ENCODE assay signal across 8 mouse cellular contexts in genomic region chr10:18235402-18235747, GRCm38 (mm10). TPM values are rescaled to one million over a fixed set of nuclear protein-coding genes. Genes with fewer than 3 reads are reported as not detected.
DNase-seq lines count a peak whose midpoint lies in the region; ATAC-seq and TF ChIP-seq lines count a peak whose summit lies in the region.

No protein-coding gene starts in this region.

- no peak for TF ChIP-seq CTCF in E14TG2a.4 (conservative IDR thresholded peaks at IDR 0.05; ENCODE audit: low read length)

- 11% methylated on average over 14 of the region's 14 CpGs for WGBS in heart, embryonic 10.5 days
- WGBS in forebrain, embryonic 16.5 days, result 13% methylated on average over 14 of the region's 14 CpGs
- 12% methylated on average over 14 of the region's 14 CpGs for WGBS in liver, embryonic 16.5 days (ENCODE audit: insufficient replicate concordance)

- H3K4me2 ChIP-seq in forebrain, embryonic 16.5 days (ENCODE audit: low read length), result peak overlapping the region; percentile 60
- peak overlapping the region; percentile 87 for H3K4me2 ChIP-seq in liver, embryonic 16.5 days (ENCODE audit: low read depth, low read length)

- no peaks in the 10 kb centered on the region for H3K36me3 ChIP-seq in heart, embryonic 10.5 days
- peaks cover 3% of the 10 kb centered on the region; the same call in 1 of the 2 replicates for H3K36me3 ChIP-seq in E14TG2a.4 (ENCODE audit: insufficient read depth, low read length)
- no peaks in the 10 kb centered on the region for H3K36me3 ChIP-seq in forebrain, embryonic 16.5 days (ENCODE audit: control insufficient read depth, insufficient read depth)
- no peaks in the 10 kb centered on the region for H3K36me3 ChIP-seq in liver, embryonic 16.5 days (ENCODE audit: control insufficient read depth, insufficient read depth)

- intact Hi-C loops in left cerebral cortex, postnatal 10 days (cut with DNase I), result no loop called here

- no peaks in the 10 kb centered on the region for H3K9me3 ChIP-seq in heart, embryonic 10.5 days
- peaks cover 26% of the 10 kb centered on the region for H3K9me3 ChIP-seq in E14TG2a.4 (ENCODE audit: low read length)
- no peaks in the 10 kb centered on the region for H3K9me3 ChIP-seq in forebrain, embryonic 16.5 days (ENCODE audit: control insufficient read depth, low read length)
- no peaks in the 10 kb centered on the region for H3K9me3 ChIP-seq in liver, embryonic 16.5 days (replicated peaks; ENCODE audit: control insufficient read depth, low read length)

- peak; percentile 70 for ATAC-seq in forebrain, embryonic 16.5 days
- ATAC-seq in liver, embryonic 16.5 days (ENCODE audit: low read depth), result no peak

- peak overlapping the region; percentile 90 for H3K27ac ChIP-seq in heart, embryonic 10.5 days
- no peak overlapping the region for H3K27ac ChIP-seq in forebrain, embryonic 16.5 days (ENCODE audit: low read length)
- H3K27ac ChIP-seq in liver, embryonic 16.5 days (ENCODE audit: low read length), result no peak overlapping the region

- no peak for DNase-seq in heart, embryonic 10.5 days (ENCODE audit: low spot score)
- DNase-seq in heart, adult 11 months, result no peak
- DNase-seq in left cerebral cortex, postnatal 10 days (ENCODE audit: extremely low spot score in 1 of 2, low spot score in 2 of 2), result no peak
- no peak for DNase-seq in thymus, postnatal 36 days
- DNase-seq in spleen, postnatal 36 days (ENCODE audit: low spot score in 2 of 2), result no peak

- peak overlapping the region; percentile 59 for H3K9ac ChIP-seq in forebrain, embryonic 16.5 days (replicated peaks; ENCODE audit: low read depth, low read length)
- no peak overlapping the region for H3K9ac ChIP-seq in liver, embryonic 16.5 days (ENCODE audit: low read depth, low read length)

- no peaks in the 10 kb centered on the region for H3K4me1 ChIP-seq in heart, embryonic 10.5 days
- peaks cover 12% of the 10 kb centered on the region; the same call in 1 of the 2 replicates for H3K4me1 ChIP-seq in E14TG2a.4 (replicated peaks; ENCODE audit: low read depth, low read length)
- peaks cover 7% of the 10 kb centered on the region for H3K4me1 ChIP-seq in forebrain, embryonic 16.5 days (replicated peaks; ENCODE audit: control insufficient read depth, insufficient read depth, low read length)
- H3K4me1 ChIP-seq in liver, embryonic 16.5 days (ENCODE audit: control insufficient read depth, low read depth, low read length), result peaks cover 4% of the 10 kb centered on the region

- peak overlapping the region; percentile 75 for H3K4me3 ChIP-seq in heart, embryonic 10.5 days
- H3K4me3 ChIP-seq in E14TG2a.4 (replicated peaks; ENCODE audit: low read length), result peak overlapping the region; percentile 93
- H3K4me3 ChIP-seq in forebrain, embryonic 16.5 days (replicated peaks; ENCODE audit: low read length), result peak overlapping the region; percentile 61
- peak overlapping the region; percentile 87 for H3K4me3 ChIP-seq in liver, embryonic 16.5 days (ENCODE audit: low read depth, low read length)

- no peaks in the 10 kb centered on the region for H3K27me3 ChIP-seq in heart, embryonic 10.5 days (ENCODE audit: insufficient read depth, poor library complexity, severe bottlenecking)
- no peaks in the 10 kb centered on the region for H3K27me3 ChIP-seq in E14TG2a.4 (ENCODE audit: insufficient read depth, low read length)
- no peaks in the 10 kb centered on the region for H3K27me3 ChIP-seq in forebrain, embryonic 16.5 days (replicated peaks; ENCODE audit: control insufficient read depth, insufficient read depth, low read length)
- no peaks in the 10 kb centered on the region for H3K27me3 ChIP-seq in liver, embryonic 16.5 days (ENCODE audit: control insufficient read depth, insufficient read depth, low read depth, low read length)

RNA-seq across cellular contexts. Expression of gene Ccdc28a, which starts 0.6 kb away (rescaled TPM):
- polyA plus RNA-seq in heart, embryonic 10.5 days (2016; fragmentation: Nextera tagmentation; extraction: Ambion mirVana), result 7.7 and 8.0 TPM in 2 replicates
- polyA plus RNA-seq in forebrain, embryonic 16.5 days (2015; fragmentation: Nextera tagmentation; extraction: Ambion mirVana), result 7.8 and 9.6 TPM in 2 replicates
- 5.9 and 7.6 TPM in 2 replicates for polyA plus RNA-seq in liver, embryonic 16.5 days (2015; fragmentation: Nextera tagmentation; extraction: Ambion mirVana)
- 10 to 100 TPM; 10.1 to 10.2 TPM for total RNA-seq in left cerebral cortex, postnatal 10 days (2021)

RNA-seq across cellular contexts. Expression of gene Ect2l, which starts 24.7 kb away (rescaled TPM):
- polyA plus RNA-seq in heart, embryonic 10.5 days (2016; fragmentation: Nextera tagmentation; extraction: Ambion mirVana), result 0.21 and 0.34 TPM in 2 replicates
- 0.44 TPM in 1 of 2 replicates, not detected in the other for polyA plus RNA-seq in forebrain, embryonic 16.5 days (2015; fragmentation: Nextera tagmentation; extraction: Ambion mirVana)
- polyA plus RNA-seq in liver, embryonic 16.5 days (2015; fragmentation: Nextera tagmentation; extraction: Ambion mirVana), result not detected in 2 replicates
- total RNA-seq in left cerebral cortex, postnatal 10 days (2021), result under 1 TPM; 0.17 to 0.41 TPM
